Mouse (Mus musculus) myocyte (in vitro differentiated cells): ENCODE measurements around the gene Prkcg. TPM values are rescaled to one million over a fixed set of nuclear protein-coding genes. Genes with fewer than 3 reads are reported as not detected.

Experiments used
- H3K27me3 ChIP-seq: one replicate; pipeline ENCODE4 v1.6.1; 2011; ENCODE audit not compliant: control insufficient read depth, insufficient read depth, insufficient read length
- H3K36me3 ChIP-seq: one replicate; pipeline ENCODE4 v1.6.1; 2011; ENCODE audit not compliant: control insufficient read depth, insufficient read depth
- H3K4me2 ChIP-seq: one replicate; pipeline ENCODE4 v1.6.1; 2011; ENCODE audit warnings: low read depth, control low read depth
- H3K4me3 ChIP-seq: one replicate; pipeline ENCODE4 v1.5.1; 2011; ENCODE audit warnings: mild to moderate bottlenecking, control low read depth, moderate library complexity
- H3K79me2 ChIP-seq: one replicate; pipeline ENCODE4 v1.6.1; 2011; ENCODE audit not compliant: control insufficient read depth, insufficient read depth
- H3ac ChIP-seq: one replicate; pipeline ENCODE4 v1.6.1; 2011; ENCODE audit not compliant: control insufficient read depth, insufficient read length
- CEBPB ChIP-seq: IDR thresholded peaks from 2 replicates; pipeline ENCODE4 v1.6.1; 2011; ENCODE audit warnings: mild to moderate bottlenecking, moderate library complexity; ENCODE audit not compliant: poor library complexity, insufficient read depth, severe bottlenecking
- E2F4 ChIP-seq: IDR thresholded peaks from one replicate; pipeline ENCODE4 v1.6.1; 2011; ENCODE audit warnings: mild to moderate bottlenecking, control low read depth, moderate library complexity; ENCODE audit not compliant: insufficient read depth
- MAX ChIP-seq: IDR thresholded peaks from one replicate; pipeline ENCODE4 v1.6.1; 2011; ENCODE audit warnings: low read depth, mild to moderate bottlenecking, control low read depth
- MYOD1 ChIP-seq, 3 experiments: IDR thresholded peaks; one replicate each; pipeline ENCODE4 v1.6.1; 2011; ENCODE audit warnings: control low read depth in 2 of 3, low read depth in 2 of 3, mild to moderate bottlenecking in 2 of 3, moderate library complexity in 1 of 3; ENCODE audit not compliant: insufficient read length in 2 of 3, control insufficient read depth in 1 of 3
- MYOG ChIP-seq, 3 experiments: IDR thresholded peaks; one replicate each; pipeline ENCODE4 v1.6.1; 2011; ENCODE audit warnings: control low read depth in 2 of 3, low read depth in 2 of 3, mild to moderate bottlenecking in 2 of 3; ENCODE audit not compliant: insufficient read length in 2 of 3, control insufficient read depth in 1 of 3, insufficient read depth in 1 of 3
- POLR2A ChIP-seq: IDR thresholded peaks from one replicate; pipeline ENCODE4 v1.6.1; 2011; ENCODE audit warnings: low read depth, mild to moderate bottlenecking, control low read depth, moderate library complexity; ENCODE audit not compliant: insufficient read length
- POLR2AphosphoS2 ChIP-seq: IDR thresholded peaks from one replicate; pipeline ENCODE4 v1.6.1; 2011; ENCODE audit warnings: low read depth, control low read depth; ENCODE audit not compliant: insufficient read length
- REST ChIP-seq: IDR thresholded peaks from one replicate; pipeline ENCODE4 v1.6.1; 2011; ENCODE audit warnings: mild to moderate bottlenecking, control low read depth, moderate library complexity; ENCODE audit not compliant: insufficient read depth, insufficient read length
- SRF ChIP-seq: IDR thresholded peaks from one replicate; pipeline ENCODE4 v1.6.1; 2011; ENCODE audit warnings: low read depth; ENCODE audit not compliant: control insufficient read depth, insufficient read length
- TCF12 ChIP-seq: IDR thresholded peaks from one replicate; pipeline ENCODE4 v1.6.1; 2011; ENCODE audit warnings: mild to moderate bottlenecking, control low read depth; ENCODE audit not compliant: poor library complexity, insufficient read depth, severe bottlenecking
- TCF3 ChIP-seq: IDR thresholded peaks from one replicate; pipeline ENCODE4 v1.6.1; 2011; ENCODE audit warnings: low read depth, control low read depth; ENCODE audit not compliant: insufficient read length
- USF1 ChIP-seq: IDR thresholded peaks from one replicate; pipeline ENCODE4 v1.6.1; 2011; ENCODE audit warnings: low read depth, mild to moderate bottlenecking, control low read depth, moderate library complexity
- polyA plus RNA-seq: library from polyadenylated mRNA; unstranded; fragments of >200 nt; fragmentation: generic; extraction: Trizol; gene quantifications from one replicate; pipeline ENCODE4 v1.2.1, GENCODE M21; 2012; ENCODE audit warnings: missing spikeins

Prkcg gene
- polyA plus RNA-seq, 1 experiment, result 0.50 TPM

DNA sequence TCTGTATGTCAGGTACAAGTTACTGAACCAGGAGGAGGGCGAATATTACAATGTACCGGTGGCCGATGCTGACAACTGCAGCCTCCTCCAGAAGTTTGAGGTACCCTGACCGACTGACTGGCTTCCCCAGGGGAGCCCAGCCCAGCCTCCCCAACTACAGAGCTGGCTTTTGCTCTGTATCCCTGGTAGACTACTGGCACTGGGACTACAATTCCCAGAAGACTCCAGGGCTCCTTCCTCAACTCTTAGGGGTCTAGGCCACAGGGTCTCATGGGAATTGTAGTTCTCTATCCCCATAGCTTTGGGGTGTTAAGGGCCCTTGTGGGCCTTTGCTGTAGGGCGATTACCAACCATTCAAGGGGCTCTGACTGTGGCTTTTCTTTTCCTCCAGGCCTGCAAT, 25.1 kb downstream of the Prkcg start:
- H3ac ChIP-seq, result no peak overlapping the region
- TF ChIP-seq SRF, result no peak
- TF ChIP-seq MYOD1 (IDR thresholded peaks at IDR 0.05; ENCODE audit: control insufficient read depth in 1 of 3, insufficient read length in 2 of 3, low read depth in 2 of 3), result no peak
- TF ChIP-seq MAX, result no peak
- TF ChIP-seq REST, result no peak
- no peak for TF ChIP-seq POLR2AphosphoS2
- no peak for TF ChIP-seq POLR2A
- TF ChIP-seq USF1, result no peak
- TF ChIP-seq E2F4, result no peak
- H3K79me2 ChIP-seq, result no peaks in the 10 kb centered on the region
- no peaks in the 10 kb centered on the region for H3K27me3 ChIP-seq
- H3K4me3 ChIP-seq, result no peak overlapping the region
- H3K4me2 ChIP-seq, result no peak overlapping the region
- H3K36me3 ChIP-seq, result no peaks in the 10 kb centered on the region

DNA sequence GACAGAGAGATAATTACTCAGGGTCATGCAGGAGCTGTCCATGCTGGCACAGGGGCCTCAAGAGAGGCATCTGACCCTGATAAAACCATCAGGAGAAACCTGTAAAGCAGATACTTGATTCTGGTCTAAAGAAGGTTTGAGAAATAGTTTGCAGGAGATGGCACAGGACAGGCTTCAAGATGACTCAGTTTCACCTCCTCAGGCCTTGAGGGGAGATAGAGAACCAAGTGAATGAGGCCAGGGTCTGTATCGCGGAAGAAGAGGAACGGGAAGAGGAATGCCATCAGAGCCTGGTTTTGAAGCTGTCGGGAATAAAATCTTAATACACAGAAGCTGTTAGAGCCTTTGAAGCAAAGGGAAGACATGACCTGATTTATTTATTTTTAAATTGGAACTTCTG, 28.7 kb downstream of the Prkcg start:
- H3K79me2 ChIP-seq, result no peaks in the 10 kb centered on the region
- H3K36me3 ChIP-seq, result no peaks in the 10 kb centered on the region
- no peaks in the 10 kb centered on the region for H3K27me3 ChIP-seq
- H3K4me3 ChIP-seq, result no peak overlapping the region
- TF ChIP-seq USF1 (no peak), TCF12 (no peak), TCF3 (no peak), CEBPB (no peak), MAX (no peak), REST (no peak), SRF (no peak), POLR2A (no peak), MYOG (IDR thresholded peaks at IDR 0.05; ENCODE audit: control insufficient read depth in 1 of 3, insufficient read depth in 1 of 3, insufficient read length in 2 of 3, low read depth in 2 of 3) (no peak), E2F4 (no peak), POLR2AphosphoS2 (no peak), MYOD1 (IDR thresholded peaks at IDR 0.05; ENCODE audit: control insufficient read depth in 1 of 3, insufficient read length in 2 of 3, low read depth in 2 of 3) (no peak)
- H3ac ChIP-seq, result no peak overlapping the region
- no peak overlapping the region for H3K4me2 ChIP-seq

DNA sequence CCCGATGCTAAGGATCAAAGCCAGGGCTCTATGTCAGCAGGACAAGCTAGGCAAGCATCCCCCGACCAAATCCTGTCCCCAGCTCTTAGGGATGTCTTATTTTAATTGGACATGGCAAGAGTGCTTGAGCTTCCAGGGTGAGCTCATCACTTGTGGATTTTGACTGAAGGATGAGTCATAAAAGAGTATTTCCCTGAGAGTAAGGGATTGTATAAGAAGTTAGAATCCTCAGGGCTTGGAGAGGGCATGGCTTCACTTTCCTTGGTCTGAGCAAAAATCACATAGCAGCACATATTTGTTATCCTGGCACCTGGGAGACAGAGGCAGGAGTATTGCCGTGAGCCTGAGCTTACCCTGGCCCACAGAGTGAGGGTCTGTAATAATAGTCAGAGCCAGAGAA, 31.9 kb downstream of the Prkcg start:
- TF ChIP-seq MAX (no peak), TCF3 (no peak), REST (no peak), POLR2AphosphoS2 (no peak), E2F4 (no peak), CEBPB (no peak), MYOG (IDR thresholded peaks at IDR 0.05; ENCODE audit: control insufficient read depth in 1 of 3, insufficient read depth in 1 of 3, insufficient read length in 2 of 3, low read depth in 2 of 3) (no peak), MYOD1 (IDR thresholded peaks at IDR 0.05; ENCODE audit: control insufficient read depth in 1 of 3, insufficient read length in 2 of 3, low read depth in 2 of 3) (no peak), USF1 (no peak), TCF12 (no peak), POLR2A (no peak), SRF (no peak)
- H3K4me2 ChIP-seq, result no peak overlapping the region
- H3K36me3 ChIP-seq, result no peaks in the 10 kb centered on the region

GRCm38 (mm10) chr7:3323826-3324225, 34.8 kb downstream of the Prkcg start:
- Histone ChIP-seq H3K79me2 (no peaks in the 10 kb centered on the region), H3ac (no peak overlapping the region), H3K36me3 (no peaks in the 10 kb centered on the region), H3K4me2 (no peak overlapping the region), H3K27me3 (no peaks in the 10 kb centered on the region), H3K4me3 (no peak overlapping the region)
- TF ChIP-seq MYOD1 (IDR thresholded peaks at IDR 0.05; ENCODE audit: control insufficient read depth in 1 of 3, insufficient read length in 2 of 3, low read depth in 2 of 3) (no peak), MYOG (IDR thresholded peaks at IDR 0.05; ENCODE audit: control insufficient read depth in 1 of 3, insufficient read depth in 1 of 3, insufficient read length in 2 of 3, low read depth in 2 of 3) (no peak), USF1 (no peak), TCF3 (no peak), POLR2A (no peak), TCF12 (no peak), CEBPB (no peak), MAX (no peak), SRF (no peak), E2F4 (no peak), POLR2AphosphoS2 (no peak), REST (no peak)

More for the DNA sequence above, 31.9 kb downstream of the Prkcg start:
- Histone ChIP-seq H3ac (no peak overlapping the region), H3K79me2 (no peaks in the 10 kb centered on the region), H3K27me3 (no peaks in the 10 kb centered on the region), H3K4me3 (no peak overlapping the region)

DNA sequence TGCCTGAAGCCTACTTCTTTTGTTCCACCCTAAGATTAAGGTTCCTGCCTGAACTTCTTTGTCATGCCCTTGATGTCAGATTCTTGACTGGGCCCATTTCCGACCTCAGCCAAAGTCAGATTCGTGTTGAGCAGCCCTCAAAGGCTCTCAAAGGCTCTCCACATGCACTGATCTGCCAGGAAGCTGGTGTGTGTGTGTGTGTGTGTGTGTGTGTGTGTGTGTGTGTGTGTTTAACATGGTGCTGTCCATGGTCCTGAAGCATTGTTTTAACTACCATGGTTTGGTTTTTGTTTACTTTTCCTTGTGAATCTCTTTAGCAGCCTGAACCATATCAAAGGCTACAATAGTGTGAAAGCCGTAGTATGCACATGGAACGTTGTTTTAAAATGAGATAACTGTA, 39.0 kb downstream of the Prkcg start:
- Histone ChIP-seq H3ac (no peak overlapping the region), H3K4me2 (no peak overlapping the region), H3K4me3 (no peak overlapping the region), H3K27me3 (no peaks in the 10 kb centered on the region), H3K36me3 (no peaks in the 10 kb centered on the region), H3K79me2 (no peaks in the 10 kb centered on the region)
- TF ChIP-seq TCF12 (no peak), REST (peak; percentile 89)
